Mouse (Mus musculus) midbrain, postnatal 0 days (tissue): ENCODE measurements at regions not wholly inside any gene's neighbourhood (a gene's known extent, or its start where the extent isn't known, plus 50 kb on each side); places are given as distances from the start of the nearest gene placed in this dataset.

Experiments used
- ATAC-seq: fragments of 200-750 bp; cut with Nextera tagmentation; 2 replicates; pipeline ENCODE4 v1.8.0; 2017; ENCODE audit warnings: moderate number of reproducible peaks, mild to moderate bottlenecking, moderate TSS enrichment, moderate library complexity; ENCODE audit not compliant: low FRiP score
- DNase-seq: peaks from one replicate; pipeline ENCODE4 v3.0.0-alpha.2; 2015; ENCODE audit warnings: low spot score
- H3K27ac ChIP-seq: fragments of 300-500 bp; sonication (generic); 2 replicates; pipeline ENCODE4 v1.5.1; 2014; ENCODE audit warnings: low read depth, mild to moderate bottlenecking, low read length, mixed read lengths
- H3K27me3 ChIP-seq: fragments of 300-500 bp; sonication (generic); 2 replicates; pipeline ENCODE4 v1.6.1; 2014; ENCODE audit warnings: low read length, control low read depth, mixed read lengths; ENCODE audit not compliant: insufficient read depth
- H3K36me3 ChIP-seq: fragments of 300-500 bp; sonication (generic); 2 replicates; pipeline ENCODE4 v1.6.1; 2014; ENCODE audit warnings: low read length, control low read depth, mixed read lengths; ENCODE audit not compliant: insufficient read depth
- H3K4me1 ChIP-seq: fragments of 300-500 bp; sonication (generic); 2 replicates; pipeline ENCODE4 v1.6.1; 2014; ENCODE audit warnings: mild to moderate bottlenecking, control low read depth, antibody characterized with exemption, low read length, mixed read lengths; ENCODE audit not compliant: insufficient read depth
- H3K4me2 ChIP-seq: fragments of 300-500 bp; sonication (generic); 2 replicates; pipeline ENCODE4 v1.6.1; 2014; ENCODE audit warnings: low read depth, mild to moderate bottlenecking, low read length, mixed read lengths; ENCODE audit not compliant: poor library complexity, severe bottlenecking
- H3K4me3 ChIP-seq: fragments of 300-500 bp; sonication (generic); 2 replicates; pipeline ENCODE4 v1.5.1; 2014; ENCODE audit warnings: low read depth, mild to moderate bottlenecking, low read length, moderate library complexity
- H3K9ac ChIP-seq: fragments of 300-500 bp; sonication (generic); replicated peaks from 2 replicates; pipeline ENCODE4 v1.6.1; 2014; ENCODE audit warnings: mild to moderate bottlenecking, low read length, moderate library complexity, mixed read lengths; ENCODE audit not compliant: poor library complexity, severe bottlenecking
- H3K9me3 ChIP-seq: fragments of 300-500 bp; sonication (generic); 2 replicates; pipeline ENCODE4 v1.6.1; 2016; ENCODE audit warnings: low read length, control low read depth
- CTCF ChIP-seq: IDR thresholded peaks from 2 replicates; pipeline ENCODE4 v1.5.1; 2016; ENCODE audit warnings: antibody characterized with exemption, mild to moderate bottlenecking
- WGBS: fragments of 180-500 bp; shearing (Covaris S2); extraction: QIAGEN DNeasy Blood & Tissue Kit; methylation state at CpG from one replicate; pipeline ENCODE4 v1.1.7; 2014; 5-methylcytosine and 5-hydroxymethylcytosine counted together

- DNase-seq: no peak
- Histone ChIP-seq H3K9ac (no peak overlapping the region), H3K4me3 (no peak overlapping the region), H3K27ac (no peak overlapping the region), H3K9me3 (no peaks in the 10 kb centered on the region), H3K4me2 (no peak overlapping the region), H3K4me1 (no peaks in the 10 kb centered on the region), H3K27me3 (no peaks in the 10 kb centered on the region), H3K36me3 (no peaks in the 10 kb centered on the region)
- TF ChIP-seq CTCF: no peak
- 53% methylated on average over 2 of the region's 2 CpGs for WGBS
- no peak for ATAC-seq
Measured at GRCm38 (mm10) chr12:94674925-94675324, 1017.1 kb upstream of the Flrt2 start.

GRCm38 (mm10) chr12:94691341-94692029, 1000.5 kb upstream of the Flrt2 start:
- DNase-seq: peak; percentile 31
- Histone ChIP-seq H3K9me3 (no peaks in the 10 kb centered on the region), H3K36me3 (no peaks in the 10 kb centered on the region), H3K4me3 (no peak overlapping the region), H3K4me1 (no peaks in the 10 kb centered on the region), H3K27me3 (no peaks in the 10 kb centered on the region), H3K27ac (no peak overlapping the region), H3K9ac (no peak overlapping the region), H3K4me2 (no peak overlapping the region)
- no peak for TF ChIP-seq CTCF
- no peak for ATAC-seq
- 42% methylated on average over 2 of the region's 2 CpGs for WGBS

GRCm38 (mm10) chr12:94731391-94731790, 960.6 kb upstream of the Flrt2 start:
- Histone ChIP-seq H3K36me3 (no peaks in the 10 kb centered on the region), H3K4me3 (no peak overlapping the region), H3K4me1 (0 out of 2 replicates have a peak, but pooled peaks cover 3% of the 10 kb centered on the region), H3K27me3 (no peaks in the 10 kb centered on the region), H3K27ac (no peak overlapping the region), H3K9ac (no peak overlapping the region), H3K4me2 (no peak overlapping the region), H3K9me3 (no peaks in the 10 kb centered on the region)
- no peak for TF ChIP-seq CTCF
- DNase-seq (no peak), ATAC-seq (no peak)
- WGBS: 78% methylated on average over 5 of the region's 5 CpGs

- Histone ChIP-seq H3K4me3 (no peak overlapping the region), H3K27me3 (no peaks in the 10 kb centered on the region), H3K4me1 (0 out of 2 replicates have a peak, but pooled peaks cover 3% of the 10 kb centered on the region), H3K4me2 (no peak overlapping the region), H3K36me3 (no peaks in the 10 kb centered on the region), H3K27ac (no peak overlapping the region), H3K9ac (no peak overlapping the region), H3K9me3 (no peaks in the 10 kb centered on the region)
- DNase-seq (no peak), ATAC-seq (no peak)
- WGBS: 31% methylated on average over 4 of the region's 4 CpGs
- no peak for TF ChIP-seq CTCF
Measured at GRCm38 (mm10) chr12:94733179-94733578, 958.8 kb upstream of the Flrt2 start.

- no peak for ATAC-seq
- no peak overlapping the region for H3K27ac ChIP-seq
- 0 out of 2 replicates have a peak, but pooled peaks cover 3% of the 10 kb centered on the region for H3K4me1 ChIP-seq
- H3K9me3 ChIP-seq: no peaks in the 10 kb centered on the region
- no peaks in the 10 kb centered on the region for H3K27me3 ChIP-seq
- H3K4me2 ChIP-seq: no peak overlapping the region
- no peaks in the 10 kb centered on the region for H3K36me3 ChIP-seq
- WGBS: 51% methylated on average over 4 of the region's 4 CpGs
- H3K4me3 ChIP-seq: no peak overlapping the region
- no peak for DNase-seq
- TF ChIP-seq CTCF: no peak
- no peak overlapping the region for H3K9ac ChIP-seq
Measured at GRCm38 (mm10) chr12:94737263-94737662, 954.8 kb upstream of the Flrt2 start.

GRCm38 (mm10) chr12:94749747-94750515, 942.1 kb upstream of the Flrt2 start:
- ATAC-seq (no peak), DNase-seq (no peak)
- Histone ChIP-seq H3K9ac (no peak overlapping the region), H3K9me3 (no peaks in the 10 kb centered on the region), H3K4me1 (no peaks in the 10 kb centered on the region), H3K36me3 (no peaks in the 10 kb centered on the region), H3K4me3 (no peak overlapping the region), H3K27ac (no peak overlapping the region), H3K27me3 (no peaks in the 10 kb centered on the region), H3K4me2 (no peak overlapping the region)
- 77% methylated on average over 6 of the region's 6 CpGs for WGBS
- TF ChIP-seq CTCF: no peak
